Mouse (Mus musculus) neural tube, embryonic 11.5 days (tissue): ENCODE measurements at regions not wholly inside any gene's neighbourhood (a gene's known extent, or its start where the extent isn't known, plus 50 kb on each side); places are given as distances from the start of the nearest gene placed in this dataset.
A peak's percentile ranks its signal among the peaks of the same experiment; 100 is the strongest.

ENCODE experiments used
- ATAC-seq: fragments of 200-750 bp; cut with Nextera tagmentation; 2 replicates; pipeline ENCODE4 v1.8.0; 2017; ENCODE audit warnings: moderate number of reproducible peaks, mild to moderate bottlenecking, moderate TSS enrichment, moderate library complexity; ENCODE audit not compliant: insufficient read depth, low FRiP score, low TSS enrichment
- DNase-seq: peaks from one replicate; pipeline ENCODE4 v3.0.0-alpha.2; 2015; ENCODE audit warnings: low spot score
- H3K27ac ChIP-seq: fragments of 300-500 bp; sonication (generic); 2 replicates; pipeline ENCODE4 v1.5.1; 2014; ENCODE audit warnings: low read depth, mild to moderate bottlenecking, low read length
- H3K27me3 ChIP-seq: fragments of 300-500 bp; sonication (generic); 2 replicates; pipeline ENCODE4 v1.6.1; 2014; ENCODE audit warnings: mild to moderate bottlenecking, low read length, mixed read lengths; ENCODE audit not compliant: control insufficient read depth, insufficient read depth
- H3K36me3 ChIP-seq: fragments of 300-500 bp; sonication (generic); 2 replicates; pipeline ENCODE4 v1.6.1; 2014; ENCODE audit warnings: mild to moderate bottlenecking, low read length, moderate library complexity, mixed read lengths; ENCODE audit not compliant: control insufficient read depth, insufficient read depth
- H3K4me1 ChIP-seq: fragments of 300-500 bp; sonication (generic); 2 replicates; pipeline ENCODE4 v1.6.1; 2014; ENCODE audit warnings: low read length, mixed read lengths; ENCODE audit not compliant: control insufficient read depth, insufficient read depth
- H3K4me2 ChIP-seq: fragments of 300-500 bp; sonication (generic); 2 replicates; pipeline ENCODE4 v1.6.1; 2014; ENCODE audit warnings: low read depth, mild to moderate bottlenecking, moderate library complexity
- H3K4me3 ChIP-seq: fragments of 300-500 bp; sonication (generic); 2 replicates; pipeline ENCODE4 v1.5.1; 2014; ENCODE audit warnings: low read depth, low read length
- H3K9ac ChIP-seq: fragments of 300-500 bp; sonication (generic); 2 replicates; pipeline ENCODE4 v1.6.1; 2014; ENCODE audit warnings: mild to moderate bottlenecking, low read length
- H3K9me3 ChIP-seq: fragments of 300-500 bp; sonication (generic); 2 replicates; pipeline ENCODE4 v1.6.1; 2016; ENCODE audit warnings: low read length; ENCODE audit not compliant: control insufficient read depth
- WGBS: fragments of 180-500 bp; shearing (Covaris S2); extraction: QIAGEN DNeasy Blood & Tissue Kit; methylation state at CpG from one replicate; pipeline ENCODE4 v1.1.7; 2014; 5-methylcytosine and 5-hydroxymethylcytosine counted together

DNA sequence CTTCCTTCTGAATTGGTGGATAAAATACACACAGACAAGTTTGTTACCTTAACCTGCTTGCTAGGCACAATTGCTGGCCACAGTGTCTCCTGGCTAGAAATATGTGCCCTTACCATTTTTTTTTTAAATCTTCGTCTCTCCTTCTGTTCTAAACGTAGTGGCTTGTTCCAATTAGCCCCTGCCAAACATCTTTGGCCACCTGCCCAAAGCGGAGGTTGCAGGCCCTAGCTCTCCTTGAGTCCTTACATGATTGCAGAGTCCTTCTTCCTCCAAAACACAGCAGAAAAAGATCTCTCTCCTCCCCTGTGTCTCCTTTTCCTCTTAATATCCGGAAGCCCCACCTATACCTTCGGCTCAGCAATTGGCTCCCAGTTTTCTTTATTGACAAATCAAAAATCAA is 986.8 kb downstream of the Robo2 start:
- H3K4me3 ChIP-seq: no peak overlapping the region
- H3K36me3 ChIP-seq: no peaks in the 10 kb centered on the region
- no peak overlapping the region for H3K9ac ChIP-seq
- no peak for ATAC-seq
- WGBS: 92% methylated on average over 5 of the region's 5 CpGs
- no peaks in the 10 kb centered on the region for H3K9me3 ChIP-seq
- no peak for DNase-seq
- H3K4me2 ChIP-seq: no peak overlapping the region
- no peaks in the 10 kb centered on the region for H3K4me1 ChIP-seq
- H3K27ac ChIP-seq: no peak overlapping the region
- H3K27me3 ChIP-seq: no peaks in the 10 kb centered on the region

DNA sequence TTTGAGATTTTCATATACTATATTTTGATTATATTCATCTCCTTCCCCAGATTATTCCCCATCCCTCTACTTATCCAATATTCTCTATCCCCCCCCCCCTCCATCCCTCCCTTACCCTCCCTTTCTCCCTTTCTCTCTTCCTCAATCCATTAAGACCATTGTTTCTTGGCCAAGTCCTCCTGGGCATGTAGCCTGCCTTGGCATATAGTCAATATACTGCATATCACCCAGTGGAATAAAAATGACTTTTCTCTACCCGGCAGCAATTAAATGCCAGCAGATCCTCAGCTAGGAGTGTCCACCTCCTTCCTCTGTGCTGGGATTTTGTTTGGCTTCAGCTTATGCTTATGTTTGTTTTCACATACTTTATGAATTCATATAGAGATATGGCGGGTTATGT is 987.3 kb downstream of the Robo2 start:
- no peaks in the 10 kb centered on the region for H3K36me3 ChIP-seq
- no peak overlapping the region for H3K4me3 ChIP-seq
- WGBS: 94% methylated on average over 2 of the region's 2 CpGs
- ATAC-seq: no peak
- DNase-seq: no peak
- H3K4me1 ChIP-seq: no peaks in the 10 kb centered on the region
- H3K9me3 ChIP-seq: no peaks in the 10 kb centered on the region
- no peak overlapping the region for H3K4me2 ChIP-seq
- H3K9ac ChIP-seq: no peak overlapping the region
- H3K27me3 ChIP-seq: no peaks in the 10 kb centered on the region
- H3K27ac ChIP-seq: no peak overlapping the region

DNA sequence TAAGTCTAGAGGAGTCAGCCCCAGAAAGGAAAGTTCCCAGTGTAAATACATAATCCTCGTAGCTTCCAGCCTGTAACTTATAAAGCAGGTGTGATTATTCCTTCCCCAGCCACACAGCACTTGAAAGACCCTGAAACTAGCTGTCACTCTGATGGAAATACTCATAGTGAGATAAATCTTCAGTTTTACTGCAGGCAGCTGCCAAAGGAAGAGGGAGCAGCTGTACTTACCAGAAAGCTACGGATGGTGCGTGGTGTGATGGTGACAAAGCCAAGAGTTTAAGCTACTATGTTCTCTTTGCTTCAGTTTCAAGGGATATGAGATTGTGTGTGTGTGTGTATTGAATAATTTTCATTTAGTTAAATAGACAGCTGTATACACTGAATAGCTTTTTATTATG is 1007.1 kb downstream of the Robo2 start:
- DNase-seq: no peak
- ATAC-seq: no peak
- WGBS: 51% methylated on average over 3 of the region's 3 CpGs

DNA sequence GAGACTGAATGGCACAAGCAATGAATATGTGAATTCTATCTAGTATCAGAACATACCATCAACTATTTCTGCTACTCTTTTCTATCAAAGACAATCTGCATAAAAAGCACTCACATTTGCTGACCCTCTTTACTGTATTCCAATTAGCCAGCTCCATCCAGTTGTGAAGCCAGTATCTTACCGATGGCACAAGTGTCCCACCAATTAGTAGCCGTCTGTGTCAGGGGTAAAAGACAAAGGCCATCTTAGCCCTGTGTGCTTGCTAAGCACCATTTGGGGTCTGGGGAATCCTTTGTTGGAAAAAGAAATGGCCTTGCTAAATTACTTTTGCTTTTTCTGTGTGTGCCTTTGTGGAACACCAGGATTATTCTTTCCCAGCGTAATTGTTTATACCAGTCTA is 1007.5 kb downstream of the Robo2 start:
- Histone ChIP-seq H3K27ac (no peak overlapping the region), H3K9ac (no peak overlapping the region), H3K4me2 (no peak overlapping the region), H3K4me3 (no peak overlapping the region), H3K4me1 (no peaks in the 10 kb centered on the region), H3K9me3 (no peaks in the 10 kb centered on the region), H3K27me3 (no peaks in the 10 kb centered on the region), H3K36me3 (no peaks in the 10 kb centered on the region)
- DNase-seq (no peak), ATAC-seq (no peak)
- 43% methylated on average over 3 of the region's 3 CpGs for WGBS

More for the DNA sequence above, 1007.1 kb downstream of the Robo2 start:
- H3K9ac ChIP-seq: no peak overlapping the region
- H3K4me1 ChIP-seq: no peaks in the 10 kb centered on the region
- H3K4me2 ChIP-seq: no peak overlapping the region
- H3K27ac ChIP-seq: no peak overlapping the region
- H3K27me3 ChIP-seq: no peaks in the 10 kb centered on the region
- no peaks in the 10 kb centered on the region for H3K9me3 ChIP-seq
- H3K36me3 ChIP-seq: no peaks in the 10 kb centered on the region
- no peak overlapping the region for H3K4me3 ChIP-seq

DNA sequence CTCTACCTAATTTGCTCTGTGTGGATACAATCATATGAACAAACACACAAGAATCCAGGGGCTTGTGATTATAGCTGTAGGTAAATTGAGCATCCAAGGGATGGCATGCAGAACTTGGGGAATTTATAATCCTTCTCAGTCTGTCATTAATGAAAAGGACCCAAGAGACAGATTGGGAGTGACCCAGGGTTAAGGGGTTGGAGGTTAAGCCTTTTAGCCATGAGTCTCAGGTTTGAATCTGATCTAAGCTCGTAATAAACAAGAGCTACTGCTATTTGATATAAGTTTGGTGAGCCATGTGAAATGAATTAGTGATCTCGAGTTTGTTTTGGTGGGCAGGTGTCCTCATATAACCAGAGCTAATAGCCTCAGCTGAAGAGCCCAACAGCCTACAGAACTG is 1032.6 kb downstream of the Robo2 start:
- 44% methylated on average over 2 of the region's 2 CpGs for WGBS
- Histone ChIP-seq H3K36me3 (no peaks in the 10 kb centered on the region), H3K27me3 (no peaks in the 10 kb centered on the region), H3K27ac (no peak overlapping the region), H3K9me3 (no peaks in the 10 kb centered on the region), H3K4me3 (no peak overlapping the region), H3K9ac (no peak overlapping the region), H3K4me2 (no peak overlapping the region), H3K4me1 (no peaks in the 10 kb centered on the region)
- DNase-seq: no peak
- no peak for ATAC-seq

DNA sequence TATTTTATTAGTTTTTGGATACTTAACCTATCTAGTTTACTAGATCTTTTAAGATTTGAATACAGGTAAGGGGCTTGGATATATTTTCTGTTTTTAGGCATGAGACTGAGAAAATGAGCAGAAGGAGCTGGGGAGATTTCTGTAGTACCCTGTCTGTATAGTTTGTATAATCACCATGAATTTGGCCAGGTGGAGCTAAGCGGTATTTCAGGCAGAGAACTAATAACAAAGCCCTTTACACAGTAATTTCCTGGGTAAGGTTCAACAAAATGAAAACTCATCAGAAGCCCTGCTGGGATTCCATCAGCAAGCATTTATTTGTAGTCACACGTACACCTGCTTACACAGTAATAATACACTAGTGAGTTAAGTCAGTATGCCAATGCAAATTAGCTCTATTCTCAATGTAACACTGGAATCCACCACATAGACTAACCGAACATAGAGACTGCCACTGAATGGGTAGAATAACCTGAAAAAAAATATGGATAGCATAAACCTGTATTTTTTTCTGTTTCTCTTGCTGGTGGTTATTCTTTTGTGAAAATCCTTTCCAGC is 1036.9 kb downstream of the Robo2 start:
- DNase-seq (no peak), ATAC-seq (no peak)
- Histone ChIP-seq H3K4me3 (no peak overlapping the region), H3K27me3 (no peaks in the 10 kb centered on the region), H3K27ac (no peak overlapping the region), H3K4me1 (no peaks in the 10 kb centered on the region), H3K9ac (no peak overlapping the region), H3K36me3 (no peaks in the 10 kb centered on the region), H3K9me3 (no peaks in the 10 kb centered on the region), H3K4me2 (no peak overlapping the region)
- 80% methylated on average over 3 of the region's 3 CpGs for WGBS

DNA sequence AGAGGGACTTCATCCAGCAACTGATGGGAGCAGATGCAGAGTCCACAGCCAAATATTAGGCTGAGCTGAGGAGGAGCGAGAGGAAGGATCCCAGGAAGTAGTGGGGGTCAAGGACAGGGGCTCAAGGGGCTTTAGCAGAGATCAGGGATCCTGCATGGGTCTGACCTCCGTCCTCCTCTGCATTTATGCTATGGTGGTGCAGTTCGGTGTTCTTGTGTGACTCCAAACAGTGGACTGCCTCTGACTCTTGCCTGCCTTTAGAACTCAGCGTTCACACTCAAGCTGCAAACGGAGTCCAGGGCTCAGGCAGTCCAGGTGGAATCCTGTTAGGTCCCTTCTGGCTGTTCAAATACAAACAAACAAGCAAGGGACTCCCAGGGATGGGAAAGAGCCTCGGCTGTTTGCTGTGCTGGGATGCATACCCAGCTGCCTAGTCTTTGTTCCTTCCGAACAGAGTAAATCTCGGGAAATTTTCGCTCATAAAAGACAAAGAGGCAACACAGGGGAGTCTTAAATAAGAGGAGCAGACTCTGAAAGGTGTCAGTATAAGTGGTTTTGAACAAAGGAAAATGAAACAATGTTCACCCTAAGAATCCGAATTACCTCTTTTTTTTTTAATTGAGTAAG is 1042.9 kb downstream of the Robo2 start:
- H3K27me3 ChIP-seq: no peaks in the 10 kb centered on the region
- H3K9me3 ChIP-seq: no peaks in the 10 kb centered on the region
- H3K4me3 ChIP-seq: no peak overlapping the region
- no peak overlapping the region for H3K4me2 ChIP-seq
- H3K36me3 ChIP-seq: no peaks in the 10 kb centered on the region
- WGBS: 41% methylated on average over 10 of the region's 10 CpGs
- ATAC-seq (no peak), DNase-seq (no peak)
- H3K4me1 ChIP-seq: no peaks in the 10 kb centered on the region
- H3K9ac ChIP-seq: 0 out of 2 replicates have a peak overlapping the region, but pooled peaks have one; percentile 38
- no peak overlapping the region for H3K27ac ChIP-seq

DNA sequence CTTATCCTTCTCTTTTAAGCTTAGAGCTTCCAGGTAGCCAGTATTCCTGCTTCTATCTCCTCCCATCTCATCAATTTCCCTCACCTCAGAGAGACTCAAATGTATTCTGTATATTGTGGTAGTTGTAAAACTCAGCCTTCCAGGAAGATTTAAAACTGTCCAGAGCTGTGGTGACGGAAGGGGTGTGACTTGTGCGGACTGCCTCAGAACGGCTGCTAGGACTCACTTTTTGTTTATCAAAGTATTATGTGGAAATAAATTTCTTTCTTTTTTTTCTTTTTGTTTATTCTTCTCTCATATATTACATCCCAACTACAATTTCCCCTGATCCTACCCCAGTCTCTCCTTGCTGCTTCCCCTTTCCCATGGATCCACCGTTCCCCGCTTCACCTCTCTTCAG is 1043.7 kb downstream of the Robo2 start:
- ATAC-seq: no peak

DNA sequence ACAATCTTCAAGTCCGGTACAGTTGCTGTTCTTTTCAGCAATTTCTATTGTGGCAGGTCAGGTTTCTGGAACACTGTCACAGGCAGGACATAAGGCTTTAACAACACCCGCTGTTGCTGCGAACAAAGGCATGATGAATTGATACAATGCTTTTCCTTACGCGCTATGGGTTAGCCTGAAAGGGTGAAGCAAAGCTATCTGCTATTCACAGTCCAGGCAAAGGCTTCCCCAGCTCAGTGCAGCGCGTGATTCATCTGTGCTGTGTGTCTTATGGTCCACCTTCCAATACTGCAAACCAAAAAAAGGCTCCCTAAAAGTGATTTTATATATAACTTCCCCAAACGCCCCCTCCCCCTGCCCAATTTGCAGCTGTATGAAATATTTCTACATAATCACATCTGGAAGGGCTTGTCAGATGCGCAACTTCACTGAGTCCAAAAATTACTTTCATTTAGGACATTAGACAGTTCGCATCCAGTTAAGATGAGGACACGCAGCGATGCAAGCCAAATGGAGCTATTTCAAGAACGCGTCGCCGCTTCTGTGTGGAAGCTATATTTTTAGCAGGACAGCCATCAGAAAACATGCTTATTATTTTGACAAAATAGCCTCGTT is 1044.3 kb downstream of the Robo2 start:
- Histone ChIP-seq H3K4me3 (no peak overlapping the region), H3K27ac (no peak overlapping the region), H3K4me2 (no peak overlapping the region), H3K4me1 (no peaks in the 10 kb centered on the region), H3K27me3 (no peaks in the 10 kb centered on the region), H3K36me3 (no peaks in the 10 kb centered on the region), H3K9ac (no peak overlapping the region), H3K9me3 (no peaks in the 10 kb centered on the region)
- 67% methylated on average over 17 of the region's 17 CpGs for WGBS
- ATAC-seq (no peak), DNase-seq (peak; percentile 32)

More for the DNA sequence above, 1043.7 kb downstream of the Robo2 start:
- WGBS: 71% methylated on average over 5 of the region's 5 CpGs
- no peaks in the 10 kb centered on the region for H3K4me1 ChIP-seq
- H3K36me3 ChIP-seq: no peaks in the 10 kb centered on the region
- no peaks in the 10 kb centered on the region for H3K27me3 ChIP-seq
- H3K9ac ChIP-seq: no peak overlapping the region
- no peak overlapping the region for H3K27ac ChIP-seq
- H3K9me3 ChIP-seq: no peaks in the 10 kb centered on the region
- H3K4me3 ChIP-seq: no peak overlapping the region
- H3K4me2 ChIP-seq: no peak overlapping the region
- DNase-seq: no peak
